Mouse (Mus musculus) erythroblast, embryonic 14.5 days (primary cell): Measurements from ENCODE around the gene Olfr152.

Source experiments
- GATA1 ChIP-seq: IDR thresholded peaks from 2 replicates; pipeline ENCODE4 v1.6.1; 2012; ENCODE audit warnings: low read length, inconsistent platforms, mixed read lengths
- TAL1 ChIP-seq: IDR thresholded peaks from 3 replicates; pipeline ENCODE4 v1.6.1; 2012; ENCODE audit warnings: low read length, inconsistent platforms, mixed read lengths

DNA sequence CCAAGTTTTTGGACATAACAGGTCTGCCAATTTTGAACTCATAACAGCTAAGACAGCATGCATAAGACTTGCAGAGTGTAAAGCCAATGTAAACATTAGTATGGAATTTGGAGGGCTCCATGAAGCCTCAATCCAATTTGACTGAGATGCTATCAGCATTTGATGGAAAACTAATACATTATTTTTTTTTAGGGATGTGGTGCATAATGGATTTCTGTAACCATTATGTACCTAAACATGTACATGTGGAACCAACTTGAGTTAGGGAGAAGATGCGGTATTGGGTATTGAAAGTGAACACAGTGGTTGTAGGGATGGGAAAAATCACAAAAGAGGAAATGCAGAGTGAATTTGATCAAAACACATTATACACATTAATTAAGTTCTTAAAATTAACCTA lies 51.0 kb downstream of the Olfr152 start, which contains the start of gene Olfr1148:
- TF ChIP-seq GATA1 (no peak), TAL1 (no peak)
